Mouse (Mus musculus) frontal cortex, adult (tissue): ENCODE data around the gene Stab1.

Source experiments
- ATAC-seq: cut with Nextera tagmentation; 2 replicates; pipeline ENCODE4 v1.9.2; 2017; ENCODE audit warnings: mild to moderate bottlenecking, moderate library complexity, mixed read lengths; ENCODE audit not compliant: low TSS enrichment

Gene Stab1

DNA sequence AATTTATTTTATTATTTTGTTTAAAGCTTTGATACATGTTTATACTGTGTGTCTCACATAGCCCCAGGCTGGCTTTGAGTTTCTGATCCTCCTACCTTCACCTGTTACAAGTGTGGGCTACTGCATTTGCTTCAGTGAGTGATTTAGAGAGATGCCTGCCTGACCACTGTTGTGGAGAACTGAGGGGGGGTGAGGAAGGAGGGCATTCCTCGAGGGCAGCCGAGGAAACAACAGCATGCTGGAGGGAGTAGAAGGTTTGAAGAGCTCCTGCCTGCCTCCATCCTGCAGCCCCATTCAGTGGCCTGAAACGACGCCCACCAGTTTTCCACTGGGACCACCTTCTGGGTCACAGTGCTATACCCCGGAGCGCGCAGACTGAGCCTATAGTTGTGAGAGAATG, 3.0 kb downstream of the Stab1 start:
- no peak for ATAC-seq

DNA sequence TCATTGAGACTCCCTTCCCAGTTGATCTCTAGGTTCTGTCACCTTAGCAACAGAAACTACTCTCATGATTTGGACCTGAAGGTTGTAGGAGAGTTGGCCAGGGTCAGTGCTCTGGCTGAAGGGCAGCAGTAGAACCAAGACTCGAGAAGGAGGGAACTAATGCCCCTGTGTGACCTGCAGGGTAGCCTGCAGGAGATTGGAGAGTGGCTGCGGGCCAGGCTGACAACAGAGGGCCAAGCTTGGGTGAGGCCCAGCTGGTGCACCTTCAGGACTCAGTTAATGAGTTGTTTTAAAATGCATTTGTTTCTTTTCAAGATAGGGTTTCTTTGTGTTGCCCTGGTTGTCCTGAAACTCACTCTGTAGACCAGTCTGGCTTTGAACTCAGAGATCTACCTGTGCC, 3.4 kb downstream of the Stab1 start:
- ATAC-seq: no peak

DNA sequence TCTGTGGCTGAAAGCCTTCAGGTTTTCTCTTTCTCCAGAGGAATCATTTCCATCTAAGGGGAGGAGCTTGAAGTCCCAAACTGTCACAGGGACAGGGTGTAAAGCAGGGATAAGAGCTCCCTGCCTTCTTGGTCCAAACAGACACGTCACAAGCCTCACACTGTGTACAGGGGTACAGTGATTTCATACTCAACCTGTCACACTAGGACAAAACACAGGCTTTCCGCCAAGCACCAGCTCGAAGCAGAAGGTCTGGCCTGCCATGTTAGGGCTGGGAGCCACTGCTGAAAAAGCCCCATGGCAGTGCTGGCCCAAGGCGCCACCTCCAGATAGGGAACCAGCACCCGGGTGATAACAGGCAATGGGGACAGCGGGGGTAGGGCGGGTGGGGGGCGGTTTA, 4.4 kb downstream of the Stab1 start:
- no peak for ATAC-seq

DNA sequence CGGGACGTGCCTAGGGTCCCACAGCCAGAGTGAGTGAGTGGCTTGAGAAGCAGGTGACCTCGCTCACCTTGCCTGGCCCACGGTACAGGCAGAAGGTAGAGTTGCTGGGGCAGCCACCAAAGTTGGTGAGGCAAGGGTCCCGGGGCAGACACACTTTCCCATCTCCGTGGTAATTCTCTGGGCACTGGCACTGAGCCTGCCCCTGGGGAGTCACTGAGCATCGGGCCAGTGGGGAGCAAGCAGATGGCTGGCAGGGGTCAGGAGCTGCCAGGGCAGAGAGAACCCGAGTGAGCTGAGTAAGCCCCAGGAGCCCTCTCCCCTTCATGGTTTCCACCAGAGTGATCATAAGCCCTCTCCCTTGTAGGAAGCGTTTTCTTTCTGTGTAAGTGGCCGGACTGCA, 6.8 kb downstream of the Stab1 start:
- ATAC-seq: no peak

DNA sequence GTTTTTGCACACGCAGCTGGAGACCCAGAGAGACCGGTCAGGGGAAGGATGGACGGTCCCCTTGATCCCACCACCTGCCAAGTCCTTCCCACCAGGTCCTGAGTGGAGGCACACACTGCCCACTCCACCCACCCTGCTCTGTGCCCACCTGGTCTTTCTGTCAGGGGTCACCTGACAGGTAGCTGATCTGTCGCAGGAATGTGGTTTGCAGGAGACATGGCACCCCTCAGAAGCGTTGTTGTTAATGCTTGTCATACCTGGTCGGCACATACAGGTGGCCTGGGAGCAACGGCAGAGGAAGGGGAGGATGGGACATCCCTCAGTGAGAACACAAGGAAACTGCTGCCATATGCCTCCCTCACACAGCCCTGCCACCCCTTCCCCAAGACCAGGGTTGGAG, 7.2 kb downstream of the Stab1 start:
- no peak for ATAC-seq

DNA sequence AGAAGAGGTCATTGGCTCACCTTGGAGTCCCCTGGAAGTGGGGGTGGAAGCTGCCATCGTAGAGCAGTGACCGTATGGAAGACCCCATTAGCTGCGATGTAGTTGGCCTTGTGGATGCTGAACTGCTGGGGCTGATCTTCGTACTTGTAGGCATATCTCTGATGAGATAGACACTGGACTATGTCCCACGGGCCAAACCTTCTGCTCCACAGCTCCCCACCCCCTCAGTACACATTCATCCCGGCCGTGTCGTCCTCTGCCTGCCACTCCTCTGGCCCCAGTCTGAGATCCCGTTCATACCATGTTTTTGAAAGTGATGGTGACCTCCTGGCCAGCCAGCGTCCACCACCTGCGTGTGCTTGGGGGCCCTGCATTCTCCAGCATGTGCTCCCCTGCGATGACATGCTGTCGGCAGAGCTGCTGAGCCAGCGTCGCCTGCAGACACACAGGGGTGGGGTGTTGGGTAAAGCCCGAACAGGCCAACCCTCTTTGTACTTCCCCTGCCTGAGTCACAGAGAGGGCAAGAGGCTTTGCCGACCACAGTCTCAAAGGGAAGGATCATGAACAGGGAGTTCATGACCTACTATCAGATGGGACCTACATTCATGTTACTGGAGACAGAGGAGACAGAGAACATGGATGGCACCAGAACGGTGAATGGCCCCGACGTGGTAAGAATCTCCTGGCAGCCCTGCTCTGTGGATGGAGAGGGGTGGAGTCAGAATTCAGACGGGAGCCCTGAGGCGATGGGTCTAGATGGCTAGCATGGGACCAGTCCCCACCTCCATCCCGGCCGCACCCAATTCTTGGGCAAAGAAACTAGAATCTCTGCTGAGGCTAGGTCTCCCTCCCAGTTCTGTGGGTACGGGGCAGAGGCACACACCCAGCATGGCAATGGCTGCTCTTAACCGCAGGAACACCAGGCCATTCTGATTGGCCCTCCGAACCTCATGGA, 8.0 kb downstream of the Stab1 start:
- ATAC-seq: no peak

DNA sequence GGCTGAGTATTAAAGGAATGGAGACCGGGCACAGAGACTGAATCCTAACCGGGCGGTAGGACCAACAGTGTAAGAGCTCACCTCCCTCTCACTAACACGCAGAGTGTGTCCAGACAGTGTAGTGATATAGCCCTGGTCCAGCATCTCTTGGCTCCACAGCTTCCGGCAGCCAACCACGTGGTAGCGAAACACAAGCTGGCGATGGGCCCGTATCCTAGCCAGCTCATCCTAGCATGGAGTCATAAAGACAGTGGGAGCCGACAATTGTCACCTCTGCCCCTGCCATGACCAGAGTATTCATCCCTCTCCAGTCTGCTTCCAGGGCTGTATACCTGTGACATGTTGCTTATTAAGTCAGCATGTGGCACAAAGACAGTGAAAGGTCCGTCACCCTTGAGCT, 22.7 kb downstream of the Stab1 start:
- ATAC-seq: no peak

DNA sequence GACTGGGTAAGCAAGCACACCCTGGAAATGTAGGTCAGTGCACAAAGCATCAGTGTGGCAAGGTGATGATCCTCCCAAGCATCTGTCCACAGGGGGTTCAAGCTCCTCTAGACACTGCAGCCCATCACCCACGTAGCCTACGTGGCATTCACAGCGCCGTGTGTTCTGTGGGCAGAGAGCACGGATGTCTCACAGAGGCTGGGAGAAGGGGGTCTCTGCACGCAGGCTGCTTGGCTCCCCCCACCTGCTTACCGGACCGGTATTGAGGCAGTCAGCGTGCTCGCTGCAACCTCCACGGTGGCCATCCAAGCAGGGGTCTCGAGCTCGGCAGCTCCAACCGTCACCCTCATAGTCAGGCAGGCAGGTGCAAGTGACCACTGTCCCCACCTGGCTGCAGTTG, 27.4 kb downstream of the Stab1 start:
- ATAC-seq: no peak

DNA sequence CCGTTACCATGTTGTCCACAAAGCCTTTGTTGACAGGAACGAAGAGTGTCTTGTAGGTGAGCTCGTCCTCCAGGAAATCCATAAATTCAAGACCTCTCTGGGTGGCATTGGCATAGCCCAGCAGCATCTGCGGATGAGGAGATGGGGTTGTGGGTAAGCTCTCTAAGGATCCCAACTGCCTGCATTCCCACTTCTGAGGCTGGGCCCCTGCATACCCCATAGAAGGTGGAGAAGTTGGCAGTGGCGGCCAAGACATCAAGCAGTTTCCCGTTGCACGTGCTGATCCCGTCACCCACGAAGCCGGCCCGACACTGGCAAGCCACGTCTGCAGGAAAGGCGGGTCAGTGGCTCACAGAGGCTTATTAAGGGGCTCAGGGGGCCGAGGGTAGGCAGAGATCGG, 28.3 kb downstream of the Stab1 start:
- no peak for ATAC-seq

DNA sequence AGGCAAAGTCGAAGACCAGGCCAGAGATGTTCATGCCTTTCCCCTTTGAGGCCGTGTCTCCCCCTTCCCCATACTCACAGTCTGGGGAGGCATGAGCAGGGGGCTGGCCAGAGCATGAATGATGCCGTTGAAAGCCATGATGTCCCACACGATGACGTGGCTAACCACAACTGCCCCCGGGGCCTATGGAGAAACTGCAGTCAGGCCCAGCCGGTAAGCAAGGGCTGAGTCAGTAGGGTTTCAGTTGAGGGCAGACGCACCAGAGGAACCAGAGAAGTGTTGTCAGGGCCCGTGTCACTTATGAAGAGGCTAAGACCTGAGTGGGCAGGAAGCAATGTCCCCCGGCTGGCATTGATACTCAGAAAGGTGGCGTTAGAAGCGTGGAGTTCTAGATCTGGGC, 28.8 kb downstream of the Stab1 start:
- ATAC-seq: no peak

DNA sequence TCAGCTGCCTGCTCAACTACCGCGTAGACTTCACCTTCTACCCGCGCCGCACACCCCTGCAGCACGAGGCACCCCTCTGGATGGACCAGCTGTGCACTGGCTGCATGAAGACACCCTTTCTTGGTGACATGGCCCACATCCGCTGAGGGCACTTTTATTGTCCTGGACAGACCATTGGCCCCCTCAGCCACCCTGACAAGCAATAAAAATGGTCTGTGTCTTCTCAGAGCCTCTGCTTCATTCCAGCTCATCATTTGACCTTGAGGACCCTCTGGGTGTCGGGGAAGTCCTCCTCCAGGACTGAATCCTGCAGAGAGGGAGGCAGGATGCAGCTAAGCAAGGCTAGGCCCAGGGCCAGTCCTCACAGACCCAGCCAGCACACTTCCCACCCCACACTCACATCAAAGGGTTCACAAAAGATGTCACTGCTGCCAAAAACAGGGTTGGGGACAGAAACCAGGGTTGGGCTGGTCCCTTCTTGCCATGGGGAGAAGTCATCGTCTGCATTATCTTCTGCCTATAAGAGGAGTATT, 29.5 kb downstream of the Stab1 start:
- no peak for ATAC-seq

DNA sequence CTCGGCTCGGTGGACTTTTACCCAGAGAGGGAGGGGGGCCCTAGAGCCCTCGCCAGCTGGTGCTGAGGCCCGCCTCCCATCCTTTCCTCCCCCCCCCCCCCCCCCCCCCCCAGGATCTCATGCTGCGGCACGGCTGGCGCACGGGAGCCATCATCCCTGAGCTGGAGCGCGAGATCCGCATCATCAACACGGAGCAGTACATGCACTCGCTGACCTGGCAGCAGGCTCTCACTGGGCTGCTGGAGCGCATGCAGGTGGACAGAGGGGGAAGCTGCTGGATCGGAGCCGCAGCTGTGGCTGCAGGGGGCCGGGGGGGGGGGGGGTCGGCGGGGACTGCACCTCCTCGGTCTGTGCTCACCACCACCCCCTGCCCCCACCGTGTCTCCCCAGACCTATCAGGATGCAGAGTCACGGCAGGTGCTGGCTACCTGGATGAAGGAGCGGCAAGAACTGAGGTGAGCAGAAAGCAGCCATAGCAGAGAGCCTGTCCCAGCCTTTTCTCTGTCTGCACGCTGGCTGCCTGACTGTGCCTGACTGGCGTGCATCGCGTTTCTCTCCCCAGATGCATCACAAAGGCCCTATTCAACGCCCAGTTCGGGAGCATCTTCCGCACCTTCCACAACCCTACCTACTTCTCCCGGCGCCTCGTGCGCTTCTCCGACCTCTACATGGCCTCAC, 30.1 kb downstream of the Stab1 start:
- no peak for ATAC-seq

DNA sequence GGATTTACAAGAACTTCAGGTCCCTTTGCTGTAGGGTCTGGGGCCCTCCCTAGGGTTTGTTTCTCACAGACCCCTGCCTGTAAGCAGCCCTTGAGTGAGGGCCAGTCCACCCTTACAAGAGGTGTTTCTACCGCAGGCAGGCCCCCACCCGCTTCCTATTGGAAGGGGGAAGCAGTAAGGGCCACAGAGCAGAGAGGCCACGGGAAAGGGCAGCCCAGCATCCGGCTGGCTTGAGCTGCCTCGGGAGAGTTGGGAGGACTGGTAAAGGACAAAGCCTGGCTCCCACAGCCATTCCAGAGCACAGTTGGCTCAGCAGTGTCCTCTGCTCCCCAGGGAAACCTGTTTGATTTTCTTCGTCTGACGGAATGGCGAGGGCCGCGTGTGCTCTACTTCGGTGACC, 30.6 kb downstream of the Stab1 start:
- ATAC-seq: no peak

DNA sequence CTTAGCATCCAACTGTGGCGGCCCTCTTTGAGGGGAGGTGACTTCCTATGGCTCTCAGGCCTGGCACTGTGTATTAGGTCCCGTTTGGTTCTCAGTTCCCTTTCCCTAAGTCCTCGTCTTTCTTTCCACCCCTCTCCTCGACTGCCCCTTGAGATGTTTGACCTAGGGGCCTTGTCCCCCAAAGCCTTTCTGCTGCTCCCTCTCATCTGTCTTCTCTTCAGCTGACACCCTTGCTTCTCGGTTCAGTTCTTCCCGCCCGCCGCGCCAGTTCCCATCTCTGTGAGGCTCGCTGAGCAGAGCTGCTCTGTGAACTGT, 31.2 kb downstream of the Stab1 start:
- ATAC-seq: no peak

DNA sequence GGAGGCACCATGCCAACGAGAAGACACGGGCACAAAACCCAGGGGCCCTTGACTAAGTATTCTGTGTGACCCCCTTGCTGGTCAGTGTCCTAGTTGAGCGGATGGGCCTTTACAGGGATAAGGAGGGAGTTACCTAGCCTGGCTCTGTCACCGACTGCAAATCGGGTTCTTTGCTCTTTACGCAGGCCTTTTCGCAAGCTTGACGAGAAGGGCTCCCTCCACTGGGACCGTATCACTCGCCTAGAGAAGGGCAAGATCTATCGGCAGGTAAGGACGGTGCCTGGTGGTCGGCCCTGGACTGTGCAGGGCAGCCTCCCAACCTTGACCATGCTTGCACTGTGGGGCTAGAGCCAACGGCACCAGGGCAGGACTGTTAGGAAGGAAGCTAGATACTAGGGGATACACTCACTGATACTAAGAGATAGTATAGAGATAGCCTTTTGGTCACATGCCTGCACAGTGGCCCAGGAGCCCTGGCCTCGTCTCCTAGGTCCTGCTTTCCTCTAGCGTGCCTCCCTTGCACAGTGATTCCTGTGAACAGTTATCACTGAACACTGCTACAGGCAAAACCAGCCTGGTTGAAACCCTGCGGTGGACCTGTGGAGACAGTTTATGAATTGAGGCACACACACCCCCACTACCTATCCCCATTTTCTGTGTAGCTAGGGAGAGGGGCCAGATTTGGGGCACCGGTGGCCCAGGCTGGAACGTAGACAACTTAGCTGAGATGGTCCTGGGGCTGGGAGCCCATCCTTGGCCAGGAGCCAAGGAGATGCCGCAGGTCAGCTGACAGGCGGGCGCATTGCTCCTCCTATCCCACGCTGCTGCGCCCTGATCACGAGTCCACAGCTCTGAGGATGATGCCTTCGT, 31.8 kb downstream of the Stab1 start:
- no peak for ATAC-seq

DNA sequence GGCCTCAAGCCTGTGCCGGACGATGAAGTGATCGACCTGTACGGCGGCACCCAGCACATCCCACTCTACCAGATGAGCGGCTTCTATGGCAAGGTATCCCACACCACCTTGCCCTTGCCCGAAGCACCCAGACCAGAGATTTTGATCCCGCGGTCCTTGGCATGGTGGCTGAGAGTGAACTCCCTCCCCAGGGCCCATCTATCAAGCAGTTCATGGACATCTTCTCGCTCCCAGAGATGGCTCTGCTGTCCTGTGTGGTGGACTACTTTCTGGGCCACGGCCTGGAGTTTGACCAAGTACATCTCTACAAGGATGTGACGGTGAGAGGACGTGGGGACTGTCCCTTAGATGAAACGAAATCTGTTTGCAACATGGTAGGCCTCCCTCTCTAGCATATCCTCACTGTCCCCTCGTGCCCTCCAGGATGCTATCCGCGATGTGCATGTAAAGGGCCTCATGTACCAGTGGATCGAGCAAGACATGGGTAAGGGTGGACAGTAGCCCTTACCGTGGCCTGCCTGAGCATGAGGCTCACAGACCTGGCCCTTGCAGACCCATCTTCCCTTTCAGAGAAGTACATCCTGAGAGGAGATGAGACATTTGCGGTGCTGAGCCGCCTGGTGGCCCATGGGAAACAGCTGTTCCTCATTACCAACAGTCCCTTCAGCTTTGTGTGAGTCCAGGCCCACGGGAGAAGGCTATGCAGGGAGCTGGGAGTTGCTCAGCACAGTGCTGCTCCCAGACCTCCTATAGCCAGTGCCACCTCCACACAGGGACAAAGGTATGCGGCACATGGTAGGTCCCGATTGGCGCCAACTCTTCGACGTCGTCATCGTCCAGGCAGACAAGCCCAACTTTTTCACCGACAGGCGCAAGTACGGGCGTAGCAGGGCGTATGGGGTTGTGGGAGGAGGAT, 32.7 kb downstream of the Stab1 start:
- ATAC-seq: no peak

DNA sequence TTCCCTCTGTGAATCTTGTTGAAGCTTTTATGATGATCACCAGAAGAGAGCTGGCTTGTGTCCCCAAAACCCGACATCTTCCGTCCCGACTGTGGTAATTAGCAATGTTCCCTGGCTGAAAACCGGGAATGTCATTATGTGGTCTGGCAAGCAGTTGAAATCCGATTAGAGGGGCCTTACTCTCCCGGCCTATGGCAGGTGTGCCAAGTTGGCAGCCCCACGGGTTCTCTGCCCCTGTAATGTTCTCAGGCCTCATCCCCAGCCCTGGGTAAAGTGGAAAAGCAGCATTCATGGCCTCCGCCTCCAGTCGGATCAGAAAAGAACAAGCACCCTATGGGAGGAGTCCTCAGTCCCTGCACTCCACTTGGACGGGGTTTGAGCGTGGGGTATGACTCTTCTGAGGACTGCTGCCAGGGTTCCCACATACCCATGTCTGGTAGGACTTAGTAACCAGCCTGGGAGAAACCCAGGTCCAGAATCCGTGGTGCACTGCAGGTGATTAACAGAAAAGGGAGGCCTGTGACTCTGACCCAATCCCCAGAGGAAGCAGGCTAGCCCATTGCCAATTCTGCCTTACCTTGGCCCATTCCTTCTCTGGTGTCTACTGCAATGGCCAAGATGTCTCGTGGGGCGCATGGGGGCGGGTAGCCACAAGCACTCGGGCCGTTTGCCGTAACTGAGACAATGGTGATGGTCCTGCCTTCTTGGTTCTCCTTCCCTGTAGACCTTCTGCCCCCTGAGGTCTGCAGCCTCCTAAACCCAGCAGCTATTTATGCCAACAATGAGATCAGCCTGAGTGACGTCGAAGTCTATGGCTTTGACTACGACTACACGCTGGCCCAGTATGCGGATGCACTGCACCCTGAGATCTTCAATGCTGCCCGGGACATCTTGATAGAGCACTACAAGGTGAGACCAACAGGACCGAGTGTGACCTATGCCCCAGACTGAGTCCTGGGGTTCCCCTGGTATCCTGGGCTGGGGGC, 34.1 kb downstream of the Stab1 start:
- ATAC-seq: no peak

DNA sequence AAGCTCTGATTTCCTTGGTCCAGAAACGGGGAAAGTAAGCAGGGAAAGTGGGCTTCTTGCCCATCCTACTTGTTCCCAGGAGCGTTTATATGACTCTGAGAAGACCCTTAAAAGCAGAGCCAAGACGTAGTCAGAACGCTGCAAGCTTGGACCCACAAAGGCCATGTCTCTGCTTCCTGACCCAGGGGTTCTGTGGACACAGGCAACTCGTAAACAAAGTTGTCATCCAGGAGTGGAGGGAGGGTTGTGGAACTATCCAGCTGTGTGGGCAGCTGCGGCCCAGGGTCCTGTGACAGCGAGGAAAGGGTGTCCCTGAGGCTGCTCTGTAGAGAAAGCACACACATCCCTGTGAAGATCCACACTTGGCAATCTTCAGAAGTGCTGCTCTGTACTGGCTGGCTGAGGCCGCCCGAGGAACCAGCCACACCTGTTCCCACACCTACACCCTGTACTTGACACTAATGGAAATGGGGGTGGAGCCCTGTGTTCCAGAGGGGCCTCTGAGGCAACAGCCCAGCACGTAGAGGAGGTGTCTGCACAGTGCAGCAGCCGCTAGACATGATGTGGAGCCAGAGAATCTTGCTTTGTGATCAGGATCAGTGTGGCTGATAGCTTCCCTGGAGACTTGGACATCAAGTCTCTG, 35.3 kb downstream of the Stab1 start:
- ATAC-seq: no peak

DNA sequence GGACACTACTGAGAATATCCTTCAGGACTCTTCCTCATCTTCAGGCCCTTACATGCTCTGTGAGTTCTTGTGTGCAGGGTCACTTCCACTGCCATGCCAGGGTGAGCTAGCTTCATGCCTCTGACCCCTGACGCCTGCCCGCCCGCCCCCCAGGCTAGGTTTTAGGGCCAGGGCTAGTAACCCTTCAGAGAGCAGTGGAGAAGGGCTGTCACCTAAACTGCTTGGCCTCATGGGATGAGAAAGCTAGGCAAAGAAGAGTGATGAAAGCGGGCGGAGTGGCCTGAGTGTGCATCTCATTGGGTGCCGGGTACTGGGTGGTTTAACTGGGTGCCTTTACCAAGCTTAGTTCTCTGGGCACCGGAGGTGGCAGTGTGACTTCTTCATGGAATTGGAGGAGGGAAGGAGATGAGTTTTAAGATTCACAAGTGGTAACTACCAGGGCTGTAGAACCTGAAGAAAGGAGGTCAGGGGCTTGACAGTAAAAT, 35.9 kb downstream of the Stab1 start:
- ATAC-seq: no peak
